Mouse (Mus musculus) gastrocnemius, adult 18-20 months (tissue): ENCODE measurements around the gene Tex37. TPM values are rescaled to one million over a fixed set of nuclear protein-coding genes. Genes with fewer than 3 reads are reported as not detected.
A peak's percentile ranks its signal among the peaks of the same experiment; 100 is the strongest.

Experiments
- DNase-seq: peaks from one replicate; pipeline ENCODE4 v3.0.0; 2021; ENCODE audit warnings: low spot score
- total RNA-seq, 2 experiments: library from RNA; stranded (reverse); gene quantifications; 2 replicates each; pipeline ENCODE4 v1.2.3; 2021

Gene Tex37
- total RNA-seq, 2 experiments from 2014 or later = not detected

- no peak for DNase-seq
These were observed 30.7 kb downstream of the Tex37 start for GRCm38 (mm10) chr6:70887993-70888392.

- peak; percentile 84 for DNase-seq
These were observed 37.9 kb downstream of the Tex37 start for GRCm38 (mm10) chr6:70880714-70881304.

GRCm38 (mm10) chr6:70875017-70875416 lies 43.7 kb downstream of the Tex37 start:
- DNase-seq = no peak

- no peak for DNase-seq
These were observed 44.5 kb downstream of the Tex37 start for GRCm38 (mm10) chr6:70874035-70874775.

- no peak for DNase-seq
These were observed 46.2 kb downstream of the Tex37 start for GRCm38 (mm10) chr6:70872570-70872969.

- DNase-seq = no peak
These were observed 46.6 kb downstream of the Tex37 start for GRCm38 (mm10) chr6:70872128-70872527.

GRCm38 (mm10) chr6:70871511-70871980 lies 47.2 kb downstream of the Tex37 start:
- no peak for DNase-seq

- DNase-seq = no peak
These were observed 51.4 kb downstream of the Tex37 start for GRCm38 (mm10) chr6:70867297-70867696.

GRCm38 (mm10) chr6:70866761-70867160 lies 52.0 kb downstream of the Tex37 start:
- DNase-seq = no peak

- no peak for DNase-seq
These were observed 54.4 kb downstream of the Tex37 start for GRCm38 (mm10) chr6:70864285-70864684.

Other genes starting within 250 kb of the Tex37 start
- 10 to 100 TPM; 15.8 to 16.0 TPM for gene Rpia, start 126.7 kb downstream of the Tex37 start, total RNA-seq
- 1 to 10 TPM; 2.7 to 3.9 TPM for gene Eif2ak3, start 74.4 kb downstream of the Tex37 start, total RNA-seq
- gene Foxi3, start 37.6 kb upstream of the Tex37 start, total RNA-seq = not detected
- gene Thnsl2, start 225.5 kb upstream of the Tex37 start, total RNA-seq = 1 to 10 TPM; 7.6 to 9.2 TPM